Mouse (Mus musculus) erythroid progenitor cell, adult 5-6 weeks (primary cell): ENCODE results near the gene Xrcc1. TPM values are rescaled to one million over a fixed set of nuclear protein-coding genes. Genes with fewer than 3 reads are reported as not detected.
"Not testable (repeated sequence)": the region's sequence is repeated elsewhere in the genome, so short reads cannot be mapped to it uniquely, and the experiment has no call there.

ENCODE experiments used
- ATAC-seq: replicated peaks from 2 replicates; pipeline ENCODE4 v1.8.0; 2016; ENCODE audit warnings: moderate number of reproducible peaks, mild to moderate bottlenecking, moderate TSS enrichment, inconsistent platforms; ENCODE audit not compliant: poor library complexity, low FRiP score, severe bottlenecking
- total RNA-seq, 2 experiments: library from RNA; stranded (forward) in 1 of 2; stranded (reverse) in 1 of 2; fragments of 150-400 nt in 1 of 2; fragments of 186-747, 209-891 nt in 1 of 2; gene quantifications; 2 replicates each; pipeline versions ENCODE4 v1.2.3 to v1.2.4; 2015 to 2017; ENCODE audit warnings: low replicate concordance in 2 of 2

Gene Xrcc1
- total RNA-seq, 2 experiments from 2014 or later: 39.4 to 62.5 TPM

DNA sequence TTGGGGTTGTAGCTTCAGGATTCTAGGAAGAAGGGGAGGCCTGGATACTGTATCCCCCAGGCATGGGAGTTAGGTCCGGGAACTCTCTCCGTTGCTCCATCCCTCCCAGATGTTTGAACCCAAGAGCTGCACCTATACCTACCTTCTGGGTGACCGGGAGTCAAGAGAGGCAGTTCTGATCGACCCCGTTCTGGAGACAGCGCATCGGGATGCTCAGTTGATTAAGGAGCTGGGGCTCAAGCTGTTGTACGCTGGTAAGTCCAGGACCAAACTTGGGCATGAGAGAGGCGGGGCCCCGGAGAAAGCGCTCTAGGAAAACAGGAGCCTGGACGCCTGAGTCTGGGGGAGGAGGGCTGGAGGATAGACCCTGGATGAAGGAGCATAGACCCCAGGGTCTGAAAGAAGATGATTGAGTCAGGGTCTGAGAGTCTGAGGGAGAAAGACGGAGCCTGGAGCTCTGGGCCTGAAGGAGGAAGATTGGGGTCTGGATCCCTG lies 48.3 kb downstream of the Xrcc1 start:
- ATAC-seq: no peak

DNA sequence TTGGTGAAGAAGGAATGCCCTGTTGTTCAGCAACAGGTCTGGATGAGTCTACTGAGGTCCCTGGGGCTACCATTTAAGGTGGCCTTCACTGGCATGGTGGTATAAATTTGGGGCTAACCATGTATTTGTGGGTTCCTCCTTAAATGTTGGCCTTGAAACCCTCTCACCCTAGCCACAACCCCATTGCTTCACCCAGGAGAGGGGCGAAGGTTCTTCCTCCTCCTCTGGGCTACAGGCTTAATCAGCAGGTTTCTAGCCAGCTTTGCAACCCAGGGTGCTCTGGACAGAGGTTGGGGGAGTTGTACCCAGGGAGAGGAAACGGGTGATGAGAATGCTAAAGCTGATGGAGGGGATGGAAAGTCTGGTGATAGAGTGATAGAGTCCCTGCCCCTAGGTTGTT lies 49.4 kb downstream of the Xrcc1 start:
- ATAC-seq: no peak

DNA sequence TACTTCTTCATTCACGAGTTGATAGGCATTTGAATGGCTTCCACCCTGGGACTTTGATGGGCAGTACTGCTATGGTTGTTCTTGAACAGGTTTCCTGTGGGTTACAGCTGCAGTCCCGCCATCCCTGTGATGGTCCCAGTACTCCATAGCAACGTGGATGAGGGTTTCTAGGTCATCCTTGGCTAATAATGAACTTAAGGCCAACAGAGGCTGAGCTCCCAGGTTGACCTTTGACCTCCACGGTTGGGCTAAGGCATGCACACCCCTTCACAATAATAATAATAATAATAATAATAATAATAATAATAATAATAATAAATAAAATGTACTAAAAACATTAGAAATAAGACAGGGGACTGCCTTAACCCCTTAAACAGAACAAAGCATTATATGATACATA lies 52.0 kb downstream of the Xrcc1 start:
- ATAC-seq: no peak

DNA sequence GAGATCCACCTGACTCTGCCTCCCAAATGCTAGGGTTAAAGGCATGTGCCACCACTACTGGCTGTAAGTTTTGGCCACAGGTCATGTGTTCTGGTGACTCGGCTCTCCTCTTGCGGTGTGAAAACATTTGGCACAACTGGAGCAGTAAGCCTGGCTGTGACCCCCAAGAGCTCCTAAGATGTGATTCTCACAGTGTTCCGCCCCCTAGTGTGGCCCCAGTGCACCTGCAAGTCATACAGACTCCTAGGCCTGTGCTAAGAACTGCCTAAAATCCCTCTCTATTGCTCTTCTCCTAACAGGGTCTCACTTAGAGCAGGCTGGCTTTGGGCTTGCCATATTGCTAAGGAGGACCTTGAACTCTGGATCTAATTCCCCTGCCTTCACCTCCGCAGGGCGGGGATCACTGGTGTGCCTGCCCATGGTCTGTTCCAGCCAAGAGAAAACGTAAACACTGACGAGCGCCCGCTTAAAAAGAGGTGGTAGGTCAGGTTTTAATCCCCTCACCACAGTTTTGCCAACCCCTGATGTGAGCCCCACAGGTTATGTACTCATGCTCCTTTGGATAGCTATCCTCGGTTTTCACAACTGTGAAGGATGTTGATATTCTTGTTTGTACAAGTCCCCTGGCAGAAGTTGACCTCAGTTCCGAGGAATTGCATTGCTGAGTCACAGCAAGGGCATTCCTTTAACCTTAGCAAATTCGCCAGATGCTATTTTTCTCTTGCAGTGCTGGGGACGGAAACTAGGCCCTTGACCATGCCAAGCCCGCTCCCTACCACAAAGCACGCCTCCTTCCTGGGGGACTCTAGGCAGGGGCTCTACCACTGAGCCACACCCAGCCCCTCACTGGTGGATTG lies 53.4 kb downstream of the Xrcc1 start:
- no peak for ATAC-seq

DNA sequence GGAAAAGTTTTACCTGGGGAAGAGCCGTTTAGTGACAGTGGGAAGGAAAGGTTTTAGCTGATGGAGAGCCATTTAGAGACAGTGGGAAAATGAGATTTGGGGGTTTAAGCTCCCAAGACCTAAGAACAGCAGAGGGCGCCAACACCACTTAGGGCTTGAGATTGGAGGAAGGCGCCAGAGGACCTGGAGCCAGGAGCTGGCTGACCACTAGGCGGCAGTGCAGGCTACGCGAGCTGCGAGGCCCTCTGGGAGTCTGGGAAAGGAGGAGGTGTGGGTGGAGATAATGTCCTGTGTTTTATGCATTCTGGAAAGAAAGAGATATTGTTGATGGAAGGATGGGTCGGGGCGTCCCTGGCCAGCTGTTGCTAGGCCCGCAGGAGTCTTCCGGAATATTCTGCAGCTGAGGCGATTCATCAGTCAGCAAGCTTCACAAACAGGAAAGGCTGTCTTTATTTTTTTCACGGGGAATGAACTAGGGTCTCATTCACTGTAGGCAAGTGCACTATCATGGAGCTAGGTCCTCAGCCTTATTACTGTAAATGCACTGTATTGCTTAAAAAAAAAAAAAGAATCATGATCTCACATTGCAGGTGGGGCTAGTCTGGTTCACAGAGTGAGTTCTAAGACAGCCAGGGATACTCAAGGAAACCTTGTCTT lies 55.0 kb downstream of the Xrcc1 start:
- peak; percentile 98 for ATAC-seq

DNA sequence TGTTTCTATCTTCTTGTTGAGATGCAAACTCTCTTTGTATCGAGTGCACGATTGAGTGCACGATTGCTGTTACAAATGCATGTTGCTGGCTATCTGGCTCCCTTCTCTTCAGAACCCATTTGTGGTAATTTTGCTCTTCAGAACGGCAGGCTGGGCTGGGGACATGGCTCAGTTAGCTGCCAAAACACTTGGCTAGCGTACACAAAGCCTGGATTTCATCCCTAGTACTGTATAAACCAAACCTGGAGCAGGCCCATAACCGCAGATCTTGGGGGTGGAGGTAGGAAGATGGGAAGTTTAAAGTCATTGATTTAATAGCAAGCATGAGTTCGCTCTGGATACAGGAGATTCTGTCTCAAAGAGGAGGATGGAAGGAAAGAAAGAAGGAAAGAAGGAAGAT lies 59.5 kb downstream of the Xrcc1 start:
- ATAC-seq: no peak

DNA sequence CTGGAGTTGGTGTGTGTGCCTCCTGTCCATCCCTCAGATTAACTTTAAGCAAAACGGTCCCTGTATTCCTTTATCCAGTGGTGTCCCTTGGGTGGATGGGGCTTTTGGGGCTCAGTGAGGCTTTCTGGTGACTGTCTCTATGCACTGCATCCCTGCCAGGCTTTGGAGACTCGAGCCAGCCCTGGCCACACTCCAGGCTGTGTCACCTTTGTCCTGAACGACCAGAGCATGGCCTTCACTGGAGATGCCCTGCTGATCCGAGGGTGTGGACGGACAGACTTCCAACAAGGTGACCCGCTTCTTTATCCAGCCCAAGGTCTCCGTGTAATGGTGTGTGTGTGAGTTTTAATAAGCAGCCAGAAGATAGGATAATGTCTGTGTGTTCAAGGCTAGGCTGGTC lies 60.0 kb downstream of the Xrcc1 start:
- ATAC-seq: no peak

DNA sequence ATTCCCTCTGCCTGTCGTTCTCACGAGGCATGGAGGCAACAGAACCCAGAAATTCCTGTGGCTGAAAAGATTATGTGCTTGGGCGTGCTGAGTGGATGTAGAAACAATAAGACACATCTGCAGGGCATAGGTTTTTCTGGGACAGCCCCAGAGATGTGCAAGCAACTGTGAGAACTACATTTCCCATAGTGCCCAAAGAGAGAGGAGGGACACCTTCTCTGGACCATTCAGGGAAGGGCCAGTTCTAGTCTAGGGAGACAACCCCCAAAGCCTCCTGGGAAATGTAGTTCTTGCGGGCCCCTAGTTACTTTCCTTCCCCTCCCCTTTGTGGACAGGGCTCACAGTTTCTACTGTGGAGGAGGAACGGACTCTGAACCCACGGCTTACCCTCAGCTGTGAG lies 61.9 kb downstream of the Xrcc1 start:
- ATAC-seq: 0 out of 2 replicates have a peak, but pooled peaks have one; percentile 15

DNA sequence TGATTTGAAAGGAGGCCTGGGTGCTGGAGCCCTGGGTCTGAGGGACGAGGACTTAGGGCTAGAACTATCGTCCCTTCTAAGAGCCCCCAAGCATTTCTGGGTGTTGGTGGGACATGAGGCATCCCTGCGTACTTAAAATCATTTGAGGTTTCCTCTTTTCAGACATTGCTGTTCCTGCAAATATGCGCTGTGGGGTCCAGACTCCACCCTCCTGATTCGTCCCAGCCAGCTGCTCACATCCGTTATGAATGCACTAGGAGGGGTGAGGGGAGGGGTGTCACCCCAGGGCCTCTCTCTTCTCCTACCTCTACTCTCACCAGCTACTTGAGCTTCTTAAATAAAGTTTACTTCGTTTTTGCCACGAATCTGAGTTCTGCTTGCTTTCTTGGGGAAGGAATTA lies 62.5 kb downstream of the Xrcc1 start:
- no peak for ATAC-seq

DNA sequence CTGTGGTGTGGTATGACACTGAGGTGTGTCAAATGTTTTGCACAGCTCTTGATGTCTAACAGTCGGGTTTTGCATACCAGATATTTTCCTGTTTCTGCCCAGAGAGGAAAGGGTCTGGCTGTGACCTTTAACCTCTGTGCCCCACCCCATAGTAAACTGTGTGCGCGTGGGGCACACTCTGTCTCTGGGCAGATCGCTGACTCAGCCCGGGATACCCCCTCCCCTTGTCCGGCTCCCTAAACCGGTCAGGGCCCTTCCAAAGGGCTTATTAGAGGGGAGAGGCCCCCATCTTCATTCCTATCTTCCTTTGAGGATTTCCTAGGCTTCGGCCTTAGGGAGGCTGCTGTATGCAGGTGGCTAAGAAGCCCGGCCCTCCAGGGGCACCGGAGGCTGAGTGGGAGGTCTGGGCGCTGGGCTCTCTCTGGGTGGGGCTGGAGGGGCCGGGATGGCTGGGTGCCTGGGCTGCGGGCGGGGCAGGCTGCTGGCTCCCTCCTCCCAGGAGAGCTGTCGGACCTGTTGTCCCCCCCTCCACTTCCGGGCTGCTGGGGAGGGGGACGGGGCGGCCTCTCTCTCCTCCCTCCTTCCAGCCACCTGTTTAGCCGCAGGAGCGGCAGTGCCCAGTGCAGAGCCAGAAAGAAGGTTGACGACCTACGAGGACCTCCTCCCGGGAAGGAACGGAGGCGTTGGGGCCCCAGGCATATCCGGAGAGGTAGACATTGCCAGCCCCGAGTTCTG lies 64.2 kb downstream of the Xrcc1 start, which contains the start of gene Phldb3:
TSS of gene Phldb3 (plus strand) at position 620 of the 735 bp plus-strand sequence.
- ATAC-seq: no peak

DNA sequence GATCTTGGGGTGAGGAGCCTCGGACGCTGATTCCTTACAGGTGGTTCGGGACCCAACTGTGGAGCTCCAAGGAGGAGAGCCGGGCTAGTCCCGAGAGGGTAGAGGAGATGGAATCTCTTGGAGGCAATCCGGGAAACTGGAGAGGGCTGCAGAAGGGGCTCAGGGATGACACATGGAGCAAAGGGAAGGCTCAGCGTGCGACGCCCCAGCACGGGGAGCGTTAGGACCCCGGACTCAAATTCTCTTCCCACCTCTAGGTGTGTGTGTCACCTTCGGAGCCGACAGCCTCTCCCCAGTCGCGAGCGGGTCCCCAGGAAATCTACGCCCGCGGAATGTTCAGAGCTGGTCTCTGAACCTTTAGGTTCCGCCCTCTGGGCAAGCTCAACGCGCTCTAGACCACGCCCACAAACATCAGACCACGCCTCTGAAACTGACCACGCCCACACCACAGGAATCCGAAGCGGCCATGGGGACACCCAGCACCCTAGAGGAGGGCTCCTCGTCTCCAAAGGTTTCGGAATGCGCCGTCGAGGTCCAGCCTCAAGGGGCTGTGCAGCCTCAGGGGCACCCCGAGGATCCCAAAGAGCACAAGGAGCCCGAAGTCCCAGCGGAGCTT lies 64.9 kb downstream of the Xrcc1 start:
- peak; percentile 92 for ATAC-seq

DNA sequence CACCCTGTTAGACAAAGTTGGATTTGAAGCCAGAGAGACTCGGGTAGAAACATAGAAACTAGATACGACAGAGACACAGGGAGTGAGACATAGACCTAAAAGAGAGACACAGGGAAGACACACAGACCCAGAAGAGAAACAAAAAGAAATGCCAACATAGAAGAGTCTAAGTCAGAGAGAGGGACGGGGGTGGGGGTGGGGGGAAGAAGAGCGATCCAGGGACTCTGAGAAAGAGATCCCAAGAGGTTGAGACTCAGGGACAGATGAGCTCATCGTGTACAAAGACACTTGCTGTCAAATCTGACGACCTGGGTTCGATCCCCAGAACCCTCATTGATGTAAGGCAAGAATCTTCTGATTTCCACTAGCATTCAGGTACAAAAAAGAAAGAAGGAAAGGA lies 65.6 kb downstream of the Xrcc1 start:
- no peak for ATAC-seq

DNA sequence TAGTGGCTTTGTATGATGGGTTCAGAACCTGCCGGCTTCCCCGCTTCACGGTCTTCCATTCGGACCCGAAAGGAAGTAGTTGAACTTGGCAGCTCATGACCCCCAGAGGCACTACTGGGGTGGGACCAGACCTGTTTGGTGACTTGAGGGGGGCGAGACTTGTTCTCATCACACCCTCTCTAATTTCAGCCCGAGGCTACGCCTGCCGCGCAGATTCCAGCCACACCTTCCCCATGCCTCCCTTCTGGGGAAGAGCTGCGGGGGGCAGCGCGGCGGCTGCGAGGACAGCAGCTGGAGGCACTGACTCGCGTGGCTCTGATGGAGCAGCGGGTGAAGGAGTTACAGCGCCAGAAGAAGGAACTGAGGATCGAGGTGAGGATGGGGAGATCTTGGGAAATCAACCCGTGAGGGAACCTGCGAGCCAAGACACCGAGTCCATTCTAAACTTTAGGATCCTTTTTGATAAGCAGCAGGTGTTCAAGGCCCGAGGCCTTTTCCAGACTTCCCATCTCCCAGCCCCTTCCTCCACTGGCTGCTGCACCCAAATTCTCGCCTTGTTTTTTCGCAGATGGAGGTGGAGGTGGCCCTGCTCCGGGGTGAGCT lies 66.3 kb downstream of the Xrcc1 start:
- no peak for ATAC-seq

DNA sequence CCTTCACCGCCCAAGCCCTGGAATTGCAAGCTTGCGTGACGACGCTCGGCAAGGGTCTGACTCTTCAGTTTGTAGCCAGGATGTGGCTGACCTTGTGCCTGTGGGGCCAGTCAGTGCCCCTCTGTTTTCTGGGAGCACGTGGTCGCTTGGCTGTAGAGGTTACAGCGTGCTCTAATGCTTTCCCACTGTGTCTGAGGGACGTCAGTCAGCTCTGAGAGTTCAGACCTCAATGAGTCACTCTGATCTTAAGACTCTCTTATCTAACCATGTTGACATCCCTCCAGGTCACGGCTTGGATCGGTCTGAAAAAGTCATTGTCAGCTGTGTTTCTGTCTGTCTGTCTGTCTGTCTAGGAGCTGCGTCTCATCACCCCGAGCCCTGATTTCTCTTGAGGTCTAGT lies 68.7 kb downstream of the Xrcc1 start:
- ATAC-seq: no peak

DNA sequence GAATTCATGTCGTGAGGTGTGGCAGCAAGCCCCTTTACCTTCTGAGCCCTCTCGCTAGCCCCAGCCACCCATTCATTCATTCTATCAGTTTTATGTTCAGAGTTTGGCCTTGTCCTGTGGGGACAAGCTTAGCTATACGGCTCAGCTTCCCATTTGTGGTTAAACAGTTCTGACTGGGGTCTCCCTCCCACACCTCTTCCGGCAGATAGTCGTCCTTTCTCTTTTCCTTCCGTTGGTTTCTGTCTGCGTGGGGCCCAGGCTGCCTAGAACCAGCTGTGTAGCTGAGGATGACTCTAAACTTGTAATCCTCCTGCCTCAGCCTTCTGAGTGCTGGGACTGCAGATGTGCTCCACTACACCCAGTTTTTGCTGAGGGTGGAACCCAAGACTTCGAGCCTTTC lies 71.7 kb downstream of the Xrcc1 start:
- no peak for ATAC-seq

DNA sequence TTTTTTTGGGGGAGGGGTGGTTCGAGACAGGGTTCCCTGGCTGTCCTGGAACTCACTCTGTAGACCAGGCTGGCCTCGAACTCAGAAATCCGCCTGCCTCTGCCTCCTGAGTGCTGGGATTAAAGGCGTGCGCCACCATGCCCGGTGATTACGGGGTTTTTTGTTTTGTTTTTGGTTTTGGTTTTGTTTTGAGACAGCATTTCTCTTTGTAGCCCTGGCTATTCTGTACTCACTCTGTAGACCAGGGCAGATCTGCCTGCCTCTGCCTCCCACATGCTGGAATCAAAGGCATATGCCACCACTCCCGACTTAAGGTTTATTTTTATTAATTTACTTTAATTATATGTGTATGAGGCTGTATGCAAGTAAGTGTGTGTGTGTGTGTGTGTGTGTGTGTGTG lies 72.3 kb downstream of the Xrcc1 start:
- ATAC-seq: not testable (repeated sequence)

DNA sequence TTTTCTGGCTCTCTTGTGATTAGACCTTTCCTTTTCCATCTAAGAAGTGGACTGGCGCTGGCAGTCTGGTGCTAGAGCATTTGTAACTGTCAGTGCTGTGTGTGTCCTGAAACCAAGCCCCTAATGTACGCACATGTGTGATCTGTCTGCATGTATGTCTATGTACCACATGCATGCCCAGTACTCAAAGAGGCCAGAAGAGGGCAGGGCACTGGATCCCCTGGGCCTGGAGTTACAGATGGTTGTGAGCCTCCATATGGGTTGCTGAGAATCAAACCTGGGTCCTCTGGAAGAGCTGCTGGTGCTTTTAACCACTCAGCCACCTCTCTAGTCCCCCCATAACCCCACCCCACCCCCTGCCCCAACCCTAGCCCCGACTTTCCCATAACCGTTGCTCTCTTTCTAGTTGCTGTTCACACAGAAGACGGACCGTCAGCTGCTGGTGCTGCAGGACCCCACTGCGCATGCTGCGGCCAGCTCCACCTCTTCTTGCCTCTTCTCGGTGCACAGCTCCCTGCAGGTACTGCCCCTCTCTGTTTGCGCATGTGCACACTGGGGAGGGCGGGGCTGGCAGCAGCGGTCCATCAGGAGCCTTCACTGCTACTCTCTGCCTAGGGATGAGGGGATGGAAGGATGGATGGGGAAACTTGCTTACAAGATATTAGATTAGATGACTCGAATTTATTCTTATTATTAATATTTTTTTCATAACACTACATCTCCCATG lies 73.7 kb downstream of the Xrcc1 start:
- ATAC-seq: no peak

DNA sequence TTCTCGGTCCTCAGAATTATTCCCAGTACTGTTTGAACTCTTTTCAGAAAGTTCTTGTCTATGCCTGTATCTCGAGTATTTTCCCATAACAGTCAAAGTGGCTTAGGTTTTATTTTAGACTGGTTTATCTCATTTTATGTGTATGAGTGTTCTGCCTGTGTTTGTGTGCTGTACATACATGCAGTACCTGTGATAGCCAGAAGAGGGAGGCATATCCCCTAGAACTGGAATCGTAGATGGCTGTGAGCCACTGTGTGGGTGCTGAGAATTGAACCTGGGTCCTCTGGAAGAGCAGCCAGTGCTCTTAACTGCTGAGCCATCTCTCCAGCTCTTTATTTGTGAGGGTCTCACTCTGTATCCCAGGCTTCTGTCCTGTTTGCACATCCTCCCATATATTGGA lies 75.1 kb downstream of the Xrcc1 start:
- ATAC-seq: no peak

DNA sequence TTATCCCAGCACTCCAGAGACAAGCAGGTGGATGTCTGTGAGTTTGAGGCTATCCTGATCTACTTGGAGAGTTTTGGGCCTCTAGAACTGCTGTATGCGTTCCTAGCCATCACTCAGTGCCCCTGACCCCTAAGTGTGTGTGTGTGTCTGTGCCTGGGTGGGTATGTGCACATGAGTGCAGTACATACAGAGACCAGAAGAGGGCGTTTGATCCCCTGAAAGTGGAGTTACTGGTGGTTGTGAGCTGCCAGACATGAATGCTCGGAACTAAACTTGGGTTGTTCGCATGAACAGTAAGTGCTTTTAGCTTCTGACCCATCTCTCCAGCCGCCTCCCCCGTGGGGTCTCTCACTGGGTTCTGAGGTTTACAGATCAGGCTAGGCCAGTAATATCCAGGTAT lies 76.9 kb downstream of the Xrcc1 start:
- no peak for ATAC-seq
